Mouse (Mus musculus): ENCODE results near the gene Mmp21.

DNA sequence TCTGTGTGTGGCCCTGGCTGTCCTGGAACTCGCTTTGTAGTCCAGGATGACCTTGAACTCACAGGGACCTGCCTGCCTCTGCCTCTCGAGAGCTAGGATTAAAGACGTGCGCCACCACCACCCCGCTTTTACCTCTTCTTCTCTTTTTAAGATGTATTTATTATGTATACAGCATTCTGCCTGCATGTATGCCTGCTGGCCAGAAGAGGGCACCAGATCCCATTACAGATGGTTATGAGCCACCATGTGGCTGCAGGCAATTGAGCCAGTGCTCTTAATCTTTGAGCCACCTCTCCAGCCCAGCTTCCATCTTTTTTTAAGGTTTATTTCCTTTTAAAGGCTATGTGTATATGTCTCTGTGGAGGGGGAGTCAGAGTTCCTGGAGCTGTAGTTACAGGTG is 4.2 kb upstream of the Mmp21 start:
- peak; percentile 25 to 64; a peak in 2 of 4 replicates for TF ChIP-seq CTCF (conservative IDR thresholded peaks at IDR 0.05 in 1 of 2, IDR thresholded peaks at IDR 0.05 in 1 of 2; ENCODE audit: low read depth in 2 of 2, low read length in 2 of 2)
- no peak for TF ChIP-seq CHD1 (IDR thresholded peaks at IDR 0.05; ENCODE audit: low read depth, low read length)
- no peak for TF ChIP-seq POLR2A (IDR thresholded peaks at IDR 0.05; ENCODE audit: low read depth, low read length)
- no peak for TF ChIP-seq UBTF (IDR thresholded peaks at IDR 0.05; ENCODE audit: low read depth, low read length)
- TF ChIP-seq NRF1 (IDR thresholded peaks at IDR 0.05; ENCODE audit: low read depth, low read length), result no peak
- no peak for TF ChIP-seq MXI1 (IDR thresholded peaks at IDR 0.05; ENCODE audit: low read depth, low read length)
- no peak for TF ChIP-seq ZNF384 (IDR thresholded peaks at IDR 0.05; ENCODE audit: low read depth, low read length)
- TF ChIP-seq ZC3H11A (IDR thresholded peaks at IDR 0.05; ENCODE audit: low read depth, low read length), result no peak
- no peak for TF ChIP-seq ETS1 (conservative IDR thresholded peaks at IDR 0.05; ENCODE audit: low read depth, low read length)
- no peak for TF ChIP-seq KAT2A (IDR thresholded peaks at IDR 0.05; ENCODE audit: insufficient replicate concordance, low read length)
- TF ChIP-seq EP300 (IDR thresholded peaks at IDR 0.05; ENCODE audit: low read length), result no peak
- no peak for TF ChIP-seq MAZ (IDR thresholded peaks at IDR 0.05; ENCODE audit: low read depth, low read length)
- TF ChIP-seq MYC (IDR thresholded peaks at IDR 0.05; ENCODE audit: low read depth, low read length), result peak; percentile 46; the same call in 1 of the 2 replicates

Measured in CH12.LX (cell line).